ENCODE assay signal across 28 mouse cellular contexts in genomic region chr12:109553568-109553967, GRCm38 (mm10). TPM values are rescaled to one million over a fixed set of nuclear protein-coding genes. Genes with fewer than 3 reads are reported as not detected.
DNase-seq lines count a peak whose midpoint lies in the region; ATAC-seq and TF ChIP-seq lines count a peak whose summit lies in the region.
"Had no signal": no experiment of that assay in that cellular context is flagged by ENCODE, and none has a peak within 500 bp of the region (broad histone marks: within the 10 kb centered on the region; RNA-seq: fewer than 3 reads in every experiment).

No protein-coding gene starts in this region.

- no peak for ATAC-seq in lung, embryonic 14.5 days (ENCODE audit: insufficient read depth)
- ATAC-seq in forebrain, embryonic 13.5 days = no peak
- peak; percentile 14; the same call in 1 of the 2 replicates for ATAC-seq in limb, embryonic 14.5 days (ENCODE audit: low FRiP score, low read depth)
- ATAC-seq: intestine, embryonic 15.5 days; lung, postnatal 0 days had no signal

- H3K27me3 ChIP-seq in lung, embryonic 14.5 days (ENCODE audit: insufficient read depth, low read length) = no peaks in the 10 kb centered on the region
- H3K27me3 ChIP-seq in embryonic facial prominence, embryonic 10.5 days (replicated peaks; ENCODE audit: low read depth, poor library complexity, severe bottlenecking) = no peaks in the 10 kb centered on the region
- H3K27me3 ChIP-seq in forebrain, embryonic 13.5 days = peaks cover 5% of the 10 kb centered on the region; the same call in 1 of the 2 replicates
- no peaks in the 10 kb centered on the region for H3K27me3 ChIP-seq in limb, embryonic 14.5 days (ENCODE audit: control insufficient read depth, insufficient read depth, low read length)
- H3K27me3 ChIP-seq: CH12.LX; embryonic facial prominence, embryonic 15.5 days; hindbrain, embryonic 15.5 days; intestine, embryonic 15.5 days; liver, embryonic 15.5 days; midbrain, embryonic 13.5 days; neural tube, embryonic 13.5 days; stomach, embryonic 15.5 days had no signal

- TF ChIP-seq POLR2A in limb, embryonic 14.5 days (IDR thresholded peaks at IDR 0.05; ENCODE audit: borderline replicate concordance, extremely low read depth, insufficient read depth, insufficient read length) = no peak

- WGBS in lung, embryonic 14.5 days = 79% methylated on average over 1 of the region's 1 CpGs
- 58% methylated on average over 1 of the region's 1 CpGs for WGBS in embryonic facial prominence, embryonic 10.5 days
- 17% methylated on average over 1 of the region's 1 CpGs for WGBS in forebrain, embryonic 13.5 days
- WGBS in limb, embryonic 14.5 days = 85% methylated on average over 1 of the region's 1 CpGs

- H3K9me3 ChIP-seq in lung, embryonic 14.5 days (ENCODE audit: low read depth, low read length) = no peaks in the 10 kb centered on the region
- no peaks in the 10 kb centered on the region for H3K9me3 ChIP-seq in embryonic facial prominence, embryonic 10.5 days
- no peaks in the 10 kb centered on the region for H3K9me3 ChIP-seq in forebrain, embryonic 13.5 days (replicated peaks)
- no peaks in the 10 kb centered on the region for H3K9me3 ChIP-seq in limb, embryonic 14.5 days (ENCODE audit: control insufficient read depth, low read length)
- H3K9me3 ChIP-seq: embryonic facial prominence, embryonic 15.5 days; heart, embryonic 10.5 days; hindbrain, embryonic 15.5 days; intestine, embryonic 15.5 days; liver, embryonic 15.5 days; midbrain, embryonic 13.5 days; neural tube, embryonic 13.5 days; stomach, embryonic 15.5 days had no signal

- H3K36me3 ChIP-seq in lung, embryonic 14.5 days (ENCODE audit: insufficient read depth) = peaks cover 85% of the 10 kb centered on the region
- H3K36me3 ChIP-seq in embryonic facial prominence, embryonic 10.5 days (replicated peaks) = peaks cover 97% of the 10 kb centered on the region
- H3K36me3 ChIP-seq in forebrain, embryonic 13.5 days (ENCODE audit: poor library complexity, severe bottlenecking) = peaks cover 73% of the 10 kb centered on the region
- H3K36me3 ChIP-seq in limb, embryonic 14.5 days (ENCODE audit: control insufficient read depth, insufficient read depth, low read length) = peaks cover 82% of the 10 kb centered on the region
- H3K36me3 ChIP-seq: liver, embryonic 15.5 days had no signal

- H3K4me2 ChIP-seq in lung, embryonic 14.5 days = no peak overlapping the region
- H3K4me2 ChIP-seq in forebrain, embryonic 13.5 days = no peak overlapping the region
- no peak overlapping the region for H3K4me2 ChIP-seq in limb, embryonic 14.5 days (replicated peaks; ENCODE audit: low read depth, low read length, severe bottlenecking)
- H3K4me2 ChIP-seq: embryonic facial prominence, embryonic 15.5 days; hindbrain, embryonic 15.5 days; intestine, embryonic 15.5 days; liver, embryonic 15.5 days; midbrain, embryonic 13.5 days; neural tube, embryonic 13.5 days; stomach, embryonic 15.5 days had no signal

- H3K27ac ChIP-seq in lung, embryonic 14.5 days (ENCODE audit: low read depth) = no peak overlapping the region
- peak overlapping the region; percentile 78 for H3K27ac ChIP-seq in embryonic facial prominence, embryonic 10.5 days (replicated peaks)
- peak overlapping the region; percentile 16; the same call in 1 of the 2 replicates for H3K27ac ChIP-seq in forebrain, embryonic 13.5 days
- 0 out of 2 replicates have a peak overlapping the region, but pooled peaks have one; percentile 26 for H3K27ac ChIP-seq in limb, embryonic 14.5 days (replicated peaks; ENCODE audit: low read depth, low read length)
- H3K27ac ChIP-seq: heart, embryonic 10.5 days; hindbrain, embryonic 15.5 days; intestine, embryonic 15.5 days; liver, embryonic 15.5 days; neural tube, embryonic 13.5 days; stomach, embryonic 15.5 days had no signal

- TF ChIP-seq CTCF in lung, embryonic 14.5 days (IDR thresholded peaks at IDR 0.05; ENCODE audit: low read depth) = no peak

- H3K4me3 ChIP-seq in lung, embryonic 14.5 days (ENCODE audit: low read depth, low read length) = no peak overlapping the region
- H3K4me3 ChIP-seq in embryonic facial prominence, embryonic 10.5 days = no peak overlapping the region
- H3K4me3 ChIP-seq in forebrain, embryonic 13.5 days = no peak overlapping the region
- H3K4me3 ChIP-seq in limb, embryonic 14.5 days (replicated peaks; ENCODE audit: low read length) = no peak overlapping the region
- H3K4me3 ChIP-seq: embryonic facial prominence, embryonic 15.5 days; heart, embryonic 10.5 days; hindbrain, embryonic 15.5 days; intestine, embryonic 15.5 days; liver, embryonic 15.5 days; midbrain, embryonic 13.5 days; myocyte; neural tube, embryonic 13.5 days; stomach, embryonic 15.5 days had no signal

- H3K9ac ChIP-seq in lung, embryonic 14.5 days = no peak overlapping the region
- no peak overlapping the region for H3K9ac ChIP-seq in forebrain, embryonic 13.5 days
- no peak overlapping the region for H3K9ac ChIP-seq in limb, embryonic 14.5 days (ENCODE audit: low read depth, low read length, severe bottlenecking)
- H3K9ac ChIP-seq: embryonic facial prominence, embryonic 15.5 days; hindbrain, embryonic 15.5 days; intestine, embryonic 15.5 days; liver, embryonic 15.5 days; midbrain, embryonic 13.5 days; neural tube, embryonic 13.5 days; stomach, embryonic 15.5 days had no signal

- no peaks in the 10 kb centered on the region for H3K4me1 ChIP-seq in lung, embryonic 14.5 days (ENCODE audit: insufficient read depth)
- H3K4me1 ChIP-seq in embryonic facial prominence, embryonic 10.5 days = peaks cover 98% of the 10 kb centered on the region
- peaks cover 64% of the 10 kb centered on the region for H3K4me1 ChIP-seq in forebrain, embryonic 13.5 days
- H3K4me1 ChIP-seq in limb, embryonic 14.5 days (ENCODE audit: control insufficient read depth, insufficient read depth, low read length) = peaks cover 23% of the 10 kb centered on the region
- H3K4me1 ChIP-seq: liver, embryonic 15.5 days had no signal

- DNase-seq in lung, embryonic 14.5 days = peak; percentile 26
- DNase-seq in lung, postnatal 4 days = no peak
- DNase-seq in embryonic facial prominence, embryonic 10.5 days (ENCODE audit: low spot score) = no peak
- DNase-seq in limb, embryonic 14.5 days (ENCODE audit: low spot score) = peak; percentile 55
- DNase-seq in embryo, embryonic 9.5 days (ENCODE audit: extremely low spot score) = no peak
- no peak for DNase-seq in right cerebral cortex, postnatal 36 days (ENCODE audit: low spot score in 2 of 2)
- DNase-seq: adrenal gland, adult 8-10 months; B cell, adult 2 months; cerebellum, adult 18-20 months; cerebellum, postnatal 14 days; gastrocnemius, postnatal 10 days; heart, postnatal 4 days; kidney, adult 8-10 months; kidney, postnatal 10 days; liver; right cerebral cortex, adult 18-20 months had no signal

RNA-seq across cellular contexts. Expression of gene Rtl1, which starts 46.6 kb away (rescaled TPM):
- 1.1 and 1.3 TPM in 2 replicates for polyA plus RNA-seq in lung, embryonic 14.5 days (2014; fragmentation: Nextera tagmentation; extraction: Ambion mirVana)
- 0.87 and 0.88 TPM in 2 replicates for polyA plus RNA-seq in embryonic facial prominence, embryonic 10.5 days (2016; fragmentation: Nextera tagmentation; extraction: Ambion mirVana)
- polyA plus RNA-seq in forebrain, embryonic 13.5 days (2015; fragmentation: Nextera tagmentation; extraction: Ambion mirVana) = 0.99 and 1.5 TPM in 2 replicates
- polyA plus RNA-seq in limb, embryonic 14.5 days (2012; rRNA removed) = 5.6 and 6.6 TPM in 2 replicates
- polyA plus RNA-seq in limb, embryonic 14.5 days (2014; fragmentation: Nextera tagmentation; extraction: Ambion mirVana) = 3.8 and 4.2 TPM in 2 replicates
- polyA plus RNA-seq: myocyte had no signal

Comparison
In these comparisons a context has a peak if more than half of its experiments do, and no peak if none do; other contexts are left out.
1. DNase-seq: peak in lung, embryonic 14.5 days (single experiment) and limb, embryonic 14.5 days (single experiment); none in lung, postnatal 4 days (0 of 2), embryonic facial prominence, embryonic 10.5 days (single experiment), embryo, embryonic 9.5 days (single experiment) and right cerebral cortex, postnatal 36 days (0 of 2).